Mouse (Mus musculus) spleen, postnatal 14 days (tissue): ENCODE data around the gene Becn1.
"Not testable (repeated sequence)": the region's sequence is repeated elsewhere in the genome, so short reads cannot be mapped to it uniquely, and the experiment has no call there.

Experiments
- DNase-seq, 2 experiments: peaks; one replicate each; pipeline ENCODE4 v3.0.0; 2021 to 2022; ENCODE audit warnings: low spot score in 2 of 2

The Becn1 gene

GRCm38 (mm10) chr11:101302004-101302798 lies at the start of gene Becn1:
Gene Becn1 (minus strand): TSS chr11:101302286.
- peak; percentile 91 to 98 for DNase-seq

GRCm38 (mm10) chr11:101351721-101352111 lies 49.6 kb upstream of the Becn1 start:
- no peak for DNase-seq

GRCm38 (mm10) chr11:101351100-101351720 lies 49.1 kb upstream of the Becn1 start:
- no peak for DNase-seq

- no peak for DNase-seq
Measured at GRCm38 (mm10) chr11:101349216-101349615, 47.1 kb upstream of the Becn1 start.

- no peak for DNase-seq
Measured at GRCm38 (mm10) chr11:101348774-101349173, 46.7 kb upstream of the Becn1 start.

- no peak for DNase-seq
Measured at GRCm38 (mm10) chr11:101347083-101347775, 45.1 kb upstream of the Becn1 start.

GRCm38 (mm10) chr11:101338123-101338760 lies 36.2 kb upstream of the Becn1 start:
- DNase-seq: no peak

GRCm38 (mm10) chr11:101335685-101336084 lies 33.6 kb upstream of the Becn1 start:
- DNase-seq: no peak

- no peak for DNase-seq
Measured at GRCm38 (mm10) chr11:101334516-101334915, 32.4 kb upstream of the Becn1 start.

- no peak for DNase-seq
Measured at GRCm38 (mm10) chr11:101334023-101334422, 31.9 kb upstream of the Becn1 start.

GRCm38 (mm10) chr11:101332537-101332936 lies 30.5 kb upstream of the Becn1 start:
- DNase-seq: no peak

GRCm38 (mm10) chr11:101330961-101331360 lies 28.9 kb upstream of the Becn1 start:
- DNase-seq: not testable (repeated sequence)

GRCm38 (mm10) chr11:101330371-101330924 lies 28.4 kb upstream of the Becn1 start, which contains the start of gene Aoc3:
Gene Aoc3 (plus strand): TSS chr11:101330605.
- no peak for DNase-seq

GRCm38 (mm10) chr11:101328941-101329635 lies 27.0 kb upstream of the Becn1 start:
- no peak for DNase-seq

- no peak for DNase-seq
Measured at GRCm38 (mm10) chr11:101327311-101327710, 25.2 kb upstream of the Becn1 start.

- DNase-seq: no peak
Measured at GRCm38 (mm10) chr11:101326147-101326546, 24.1 kb upstream of the Becn1 start.

GRCm38 (mm10) chr11:101325201-101325600 lies 23.1 kb upstream of the Becn1 start:
- not testable (repeated sequence) for DNase-seq

- DNase-seq: no peak
Measured at GRCm38 (mm10) chr11:101324763-101325162, 22.7 kb upstream of the Becn1 start, which contains the start of gene Aoc2. Gene Aoc2 (plus strand): TSS chr11:101325063.

- DNase-seq: peak in 1 of 2 experiments; percentile 43
Measured at GRCm38 (mm10) chr11:101323609-101324008, 21.5 kb upstream of the Becn1 start.

- peak; percentile 39 to 55 for DNase-seq
Measured at GRCm38 (mm10) chr11:101316501-101316917, 14.4 kb upstream of the Becn1 start.
